Mouse (Mus musculus): ENCODE measurements around the gene Ap1m1.

GRCm38 (mm10) chr8:72197997-72198396 lies 41.8 kb upstream of the Ap1m1 start:
- no peak for TF ChIP-seq CTCF (IDR thresholded peaks at IDR 0.05; ENCODE audit: extremely low read depth, insufficient read depth, insufficient read length, insufficient replicate concordance)
- TF ChIP-seq POLR2A (IDR thresholded peaks at IDR 0.05; ENCODE audit: low read depth, low read length) = no peak

Measured in spleen, adult 2 months (tissue).